Mouse (Mus musculus) neural tube, embryonic 10.5 days (tissue): ENCODE data around the gene Zhx3.

Experiments used
- DNase-seq: peaks from one replicate; pipeline ENCODE4 v3.0.0-alpha.2; 2017; ENCODE audit warnings: low spot score; ENCODE audit errors: extremely low spot score

Zhx3 gene

DNA sequence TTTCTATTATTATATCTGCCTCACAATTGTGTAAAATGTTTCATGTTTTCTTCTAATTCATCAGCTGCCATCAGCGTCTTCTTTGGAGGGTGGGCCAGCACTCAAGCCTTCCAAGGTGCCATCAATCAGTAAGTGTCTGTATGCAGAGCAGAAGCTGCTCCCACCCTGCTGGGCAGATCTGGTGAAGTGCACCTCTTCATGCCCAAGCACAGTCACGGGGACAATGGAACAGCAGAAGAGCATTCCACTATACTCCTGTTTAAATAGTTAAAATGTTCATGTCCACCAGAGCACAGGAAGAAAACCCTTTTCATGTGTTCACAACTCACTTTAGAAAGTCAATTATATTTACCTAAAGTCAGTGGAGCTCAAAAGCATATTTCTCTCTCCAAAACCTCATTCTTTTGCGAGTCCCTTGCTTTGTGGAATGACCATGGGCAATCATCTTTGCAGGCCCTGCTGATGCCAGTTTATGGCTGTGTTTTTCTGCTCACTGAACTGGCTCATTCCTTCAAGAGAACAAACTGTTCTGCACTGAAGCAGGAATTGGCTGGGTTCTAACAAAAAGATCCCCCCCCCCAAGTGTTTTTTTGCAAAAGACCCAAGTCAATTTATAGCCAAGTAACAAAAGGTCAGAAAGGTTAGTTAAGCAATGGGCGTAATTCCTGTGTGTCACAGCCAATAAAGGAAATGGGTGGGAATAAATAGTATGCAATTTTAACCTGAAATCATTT lies 67.8 kb downstream of the Zhx3 start:
- no peak for DNase-seq

DNA sequence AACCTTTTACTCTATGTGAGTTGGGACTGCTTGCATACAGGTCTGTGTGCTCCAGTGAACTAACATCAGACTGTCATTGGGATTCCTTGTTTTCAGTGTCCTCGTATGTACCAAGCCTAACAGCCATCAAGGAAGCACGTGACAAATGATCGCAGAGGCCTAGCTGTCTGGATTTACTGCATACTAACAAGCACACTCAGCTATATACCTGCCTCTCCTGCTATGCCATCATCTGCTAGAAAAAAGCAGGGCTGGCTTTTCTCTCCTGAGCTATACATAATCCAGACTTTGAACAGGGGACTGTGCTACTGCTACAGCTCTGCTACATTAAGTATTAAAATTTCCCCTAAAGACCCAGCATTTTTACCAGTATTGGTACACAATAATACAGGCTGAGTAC lies 70.5 kb downstream of the Zhx3 start:
- no peak for DNase-seq

DNA sequence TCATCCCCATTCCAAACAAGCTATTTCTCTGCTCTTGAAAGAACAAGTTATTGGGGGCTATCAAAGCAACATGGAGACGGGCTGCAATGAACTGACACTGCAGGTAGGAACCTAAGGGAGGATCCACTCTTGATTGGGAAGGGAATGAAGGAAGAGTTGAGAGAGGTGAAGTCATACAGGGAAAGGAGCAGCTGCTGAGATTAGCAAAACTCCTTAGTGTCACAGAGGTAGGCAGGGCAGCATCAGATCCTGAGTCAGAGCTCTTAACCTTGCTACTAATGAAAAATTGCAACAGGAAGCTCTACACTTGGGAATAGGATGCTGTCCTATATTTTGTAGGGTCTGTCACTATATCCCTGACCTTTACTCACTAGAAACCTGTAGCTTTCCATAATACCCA lies 71.8 kb downstream of the Zhx3 start:
- DNase-seq: no peak

DNA sequence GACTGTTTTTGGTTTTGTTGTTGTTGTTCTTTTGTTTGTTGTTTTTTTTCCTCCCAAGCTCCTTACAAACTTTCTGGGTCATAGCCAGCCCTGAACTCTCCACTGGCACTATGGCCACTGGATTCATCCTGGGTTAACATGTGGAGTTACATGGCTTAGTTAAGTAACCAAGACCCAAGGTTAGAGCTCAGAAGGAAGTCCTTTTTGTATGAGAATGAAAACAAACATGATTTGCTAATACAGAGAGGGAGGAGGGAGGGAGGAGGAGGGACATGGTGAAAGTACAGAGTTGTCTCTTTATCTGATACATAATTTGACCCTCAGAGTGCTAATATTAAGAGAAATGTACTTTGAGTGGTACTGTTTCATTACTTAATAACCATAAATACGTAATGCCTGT lies 74.6 kb downstream of the Zhx3 start:
- DNase-seq: no peak

DNA sequence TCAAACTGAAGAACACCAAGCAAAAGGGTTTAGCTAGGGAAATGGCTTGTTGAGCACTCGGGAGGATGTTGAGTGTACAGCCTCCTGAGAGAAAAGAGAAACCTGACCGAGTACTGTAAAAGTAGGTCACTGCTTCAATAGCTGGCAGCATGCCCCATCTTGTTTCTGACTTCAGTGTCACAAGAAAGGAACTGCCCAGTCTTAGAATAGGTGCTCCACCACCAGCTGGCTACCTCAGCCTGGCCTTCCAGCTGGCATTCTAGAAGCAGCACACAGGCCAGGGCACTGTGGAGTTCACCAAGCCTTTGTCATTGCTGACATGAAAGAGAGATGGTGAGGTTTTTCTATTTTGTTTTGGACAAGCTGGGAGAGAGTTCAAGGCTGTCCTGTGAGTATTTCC lies 75.8 kb downstream of the Zhx3 start:
- DNase-seq: no peak

GRCm38 (mm10) chr2:160793117-160793516 lies 79.7 kb downstream of the Zhx3 start:
- DNase-seq: no peak

DNA sequence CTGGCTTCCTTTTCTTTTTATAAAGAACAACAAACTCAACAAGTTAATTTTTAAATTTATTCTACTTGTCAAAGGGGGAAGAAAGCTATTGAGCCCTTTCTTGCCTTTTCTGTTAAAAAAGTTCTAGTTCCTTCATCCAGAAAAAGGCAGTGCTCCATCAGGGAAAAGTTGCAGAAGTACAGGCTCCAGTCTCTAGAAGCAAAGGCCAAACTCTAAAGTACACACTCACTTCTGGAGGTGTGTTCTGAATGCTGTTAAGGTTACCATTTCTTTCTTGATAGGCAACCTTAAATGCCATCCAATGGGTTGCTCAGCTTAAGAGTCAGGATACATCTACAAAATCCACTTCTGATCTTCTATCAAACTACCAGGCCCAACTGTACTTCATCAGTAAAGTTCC lies 83.1 kb downstream of the Zhx3 start:
- DNase-seq: no peak

DNA sequence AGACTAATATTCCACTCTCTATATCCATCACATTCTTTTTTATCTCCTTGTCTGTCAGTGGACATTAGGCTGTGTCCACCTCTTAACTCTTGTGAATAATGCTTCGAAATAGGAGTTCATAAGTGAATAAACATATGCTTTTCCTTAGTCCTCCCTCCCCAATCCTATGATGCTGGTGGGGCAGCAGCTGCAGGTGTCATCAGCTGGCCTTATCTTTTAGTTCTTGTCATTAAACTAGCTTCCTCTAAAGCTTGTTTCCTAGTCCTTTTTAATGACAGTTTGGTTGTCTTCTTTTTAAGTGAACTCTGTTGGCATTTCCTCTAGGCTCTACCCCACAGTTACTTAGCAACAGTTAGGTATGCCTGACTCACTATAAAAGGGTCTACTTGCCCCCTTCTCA lies 83.8 kb downstream of the Zhx3 start:
- no peak for DNase-seq

- no peak for DNase-seq
These were observed 86.5 kb downstream of the Zhx3 start for GRCm38 (mm10) chr2:160786333-160786732.

DNA sequence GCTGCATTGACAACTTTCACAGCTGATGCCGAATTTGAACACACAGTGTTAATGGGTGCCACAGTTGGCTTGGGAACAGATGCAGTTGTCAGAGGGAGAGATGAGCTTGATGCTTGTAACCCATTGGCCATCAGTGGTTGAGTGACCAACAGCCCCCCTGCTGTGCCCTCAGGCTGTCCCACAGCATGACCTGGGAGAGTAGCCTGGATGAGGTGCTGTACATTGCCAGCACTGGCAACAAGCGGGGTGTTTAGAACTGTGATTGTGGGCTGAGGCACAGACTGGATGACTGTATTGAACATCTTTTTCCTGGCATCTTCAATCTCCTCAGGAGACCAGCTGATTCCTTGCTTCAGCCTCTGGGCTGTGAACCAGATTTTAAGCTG lies 92.0 kb downstream of the Zhx3 start:
- DNase-seq: no peak

DNA sequence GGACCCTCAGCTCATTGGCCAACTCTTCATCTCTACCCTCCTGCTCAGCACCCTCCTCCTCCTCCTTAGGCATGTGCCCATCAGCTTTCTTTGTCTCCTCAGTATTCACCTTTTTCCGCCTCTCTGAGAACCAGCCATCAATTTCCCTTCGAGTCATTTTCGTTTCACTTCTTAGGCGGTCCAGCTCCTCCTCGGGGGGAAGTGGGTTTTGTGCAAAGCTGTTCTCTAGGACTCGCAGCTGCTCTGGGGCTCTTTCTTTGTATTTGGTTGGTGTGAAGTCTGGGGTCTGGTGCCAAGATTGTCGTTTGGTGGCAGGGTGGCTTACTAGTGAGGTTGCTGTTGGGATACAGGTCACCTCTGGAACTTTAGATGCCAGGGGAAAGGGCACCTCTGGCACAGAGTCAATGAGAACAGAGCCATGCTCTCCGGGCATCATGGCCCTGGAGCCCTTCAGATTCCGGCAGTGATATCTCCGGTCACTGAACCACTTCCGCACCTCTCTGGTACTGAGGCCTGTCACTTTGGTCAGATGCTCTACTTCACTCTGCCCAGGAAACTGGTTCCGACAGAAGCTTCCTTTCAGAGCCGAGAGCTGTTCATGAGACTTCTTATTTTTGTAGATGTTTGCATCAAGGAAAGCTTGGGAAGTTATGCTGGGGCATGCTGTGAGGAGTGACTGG lies 92.5 kb downstream of the Zhx3 start:
- DNase-seq: no peak

DNA sequence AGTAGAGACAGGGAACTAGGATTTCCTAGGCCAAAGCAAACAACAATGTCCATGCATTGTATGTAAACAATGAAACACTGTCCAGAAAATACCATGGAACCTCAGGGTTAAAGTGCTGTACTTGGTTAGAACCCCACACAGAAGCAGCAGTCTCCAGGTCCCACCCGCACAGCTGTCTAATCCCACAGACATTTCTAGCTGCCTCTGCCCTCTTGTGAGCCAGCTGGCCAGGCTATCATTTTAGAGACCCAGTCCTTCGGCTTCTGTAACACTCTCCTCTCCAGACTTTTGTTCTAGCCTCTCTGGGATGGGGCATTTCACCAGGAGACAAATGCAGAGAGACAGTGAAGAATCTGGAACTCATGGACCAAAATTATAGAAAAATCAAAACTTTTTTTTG lies 94.8 kb downstream of the Zhx3 start:
- DNase-seq: no peak

GRCm38 (mm10) chr2:160771325-160772276 lies 101.2 kb downstream of the Zhx3 start:
- DNase-seq: no peak

GRCm38 (mm10) chr2:160770871-160771270 lies 101.9 kb downstream of the Zhx3 start:
- DNase-seq: no peak

- DNase-seq: no peak
These were observed 102.4 kb downstream of the Zhx3 start for GRCm38 (mm10) chr2:160770409-160770808.

- no peak for DNase-seq
These were observed 103.8 kb downstream of the Zhx3 start for GRCm38 (mm10) chr2:160768997-160769396.

GRCm38 (mm10) chr2:160768097-160768695 lies 104.6 kb downstream of the Zhx3 start:
- DNase-seq: no peak

GRCm38 (mm10) chr2:160767201-160767600 lies 105.6 kb downstream of the Zhx3 start:
- DNase-seq: no peak

- no peak for DNase-seq
These were observed 106.4 kb downstream of the Zhx3 start for GRCm38 (mm10) chr2:160766371-160766771.

GRCm38 (mm10) chr2:160765096-160765495 lies 107.7 kb downstream of the Zhx3 start:
- DNase-seq: no peak

DNA sequence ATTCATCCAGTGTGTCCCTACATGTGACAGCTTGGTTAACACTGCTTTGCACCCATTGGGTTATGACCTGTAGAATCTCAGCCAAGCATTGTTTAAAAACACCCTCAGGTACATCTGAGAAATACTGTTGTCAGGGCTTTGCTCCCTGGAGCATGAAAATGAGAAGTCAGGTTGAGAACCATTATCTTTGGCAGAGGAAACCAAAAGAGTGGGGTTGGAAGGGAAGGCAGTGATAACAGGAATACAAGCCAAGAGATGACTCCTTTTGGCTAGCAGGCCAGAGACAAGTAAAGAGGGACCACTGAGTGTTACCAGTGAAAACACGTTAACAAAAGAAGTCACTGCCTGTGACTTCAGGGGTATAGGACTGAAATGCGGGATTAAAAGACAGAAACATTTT lies 108.4 kb downstream of the Zhx3 start:
- no peak for DNase-seq

DNA sequence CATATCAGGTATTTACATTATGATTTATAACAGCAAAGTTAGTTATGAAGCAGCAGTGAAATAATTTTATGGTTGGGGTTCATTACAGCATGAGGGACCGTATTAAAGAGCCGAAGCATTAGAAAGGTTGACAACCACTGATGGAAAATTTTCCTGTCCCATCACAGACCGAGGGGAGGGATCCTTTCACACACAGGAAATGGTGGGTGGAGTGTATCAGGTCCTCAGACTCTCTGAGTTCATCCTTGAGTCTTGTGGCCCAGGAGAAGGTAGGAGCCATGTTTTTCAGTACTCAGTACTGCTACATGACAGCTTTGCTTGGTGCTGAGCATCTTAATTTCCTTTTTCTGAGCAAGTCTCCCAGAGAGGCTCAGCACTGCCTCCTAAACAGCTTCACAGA lies 109.0 kb downstream of the Zhx3 start:
- no peak for DNase-seq
